Mouse (Mus musculus): ENCODE measurements around the gene Atp8b5.

GRCm38 (mm10) chr4:43260096-43260495 lies 6.9 kb upstream of the Atp8b5 start:
- no peak for TF ChIP-seq CTCF (conservative IDR thresholded peaks at IDR 0.05; ENCODE audit: low read length)
- no peak for TF ChIP-seq NANOG (IDR thresholded peaks at IDR 0.05; ENCODE audit: borderline replicate concordance, low read length)
- no peak for TF ChIP-seq POU5F1 (IDR thresholded peaks at IDR 0.05; ENCODE audit: borderline replicate concordance, low read length)

All from E14TG2a.4 (cell line).